Comparison of ENCODE assay signal across 7 mouse cellular contexts in the genomic region with DNA sequence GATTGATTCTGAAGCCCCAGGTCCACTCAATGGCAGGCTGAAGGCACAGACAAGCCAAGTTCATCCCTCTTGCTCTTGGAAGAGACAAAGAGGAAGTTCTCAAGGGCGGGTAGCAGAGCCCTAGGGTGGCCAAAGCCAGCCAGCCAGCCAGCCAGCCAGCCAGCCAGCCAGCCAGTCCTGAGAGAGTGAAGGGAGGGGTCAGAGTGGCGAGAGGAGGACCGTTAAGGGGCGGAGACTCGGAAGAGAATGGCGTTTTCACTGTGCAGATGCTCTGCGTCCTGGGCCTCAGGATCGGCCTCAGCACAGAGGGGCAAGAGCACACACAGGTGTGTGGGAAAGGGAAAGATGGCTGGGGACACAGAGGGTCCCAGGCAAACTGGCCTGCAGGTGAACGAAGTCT. TPM values are rescaled to one million over a fixed set of nuclear protein-coding genes. Genes with fewer than 3 reads are reported as not detected.
DNase-seq lines count a peak whose midpoint lies in the region; ATAC-seq and TF ChIP-seq lines count a peak whose summit lies in the region.

No protein-coding gene starts in this region.

- TF ChIP-seq POLR2A in spleen, adult 2 months (IDR thresholded peaks at IDR 0.05; ENCODE audit: low read depth, low read length) = no peak; the same call in 1 of the 2 replicates

- H3K4me3 ChIP-seq in G1E (ENCODE audit: low read depth, low read length) = peak overlapping the region; percentile 64; the same call in 1 of the 2 replicates
- peak overlapping the region; percentile 99 for H3K4me3 ChIP-seq in megakaryocyte, embryonic 14.5 days (replicated peaks)
- peak overlapping the region; percentile 93 for H3K4me3 ChIP-seq in spleen, adult 2 months (ENCODE audit: extremely low read depth, insufficient read depth, insufficient read length)

- peaks cover 44% of the 10 kb centered on the region for H3K4me1 ChIP-seq in G1E (ENCODE audit: insufficient read depth, low read depth, low read length)
- H3K4me1 ChIP-seq in megakaryocyte, embryonic 14.5 days = peaks cover 80% of the 10 kb centered on the region
- H3K4me1 ChIP-seq in spleen, adult 2 months (ENCODE audit: control insufficient read depth, insufficient read depth, insufficient read length) = peaks cover 17% of the 10 kb centered on the region; the same call in 1 of the 2 replicates

- no peak for TF ChIP-seq CTCF in G1E (IDR thresholded peaks at IDR 0.05; ENCODE audit: low read depth, low read length)
- no peak for TF ChIP-seq CTCF in spleen, adult 2 months (IDR thresholded peaks at IDR 0.05; ENCODE audit: extremely low read depth, insufficient read depth, insufficient read length, insufficient replicate concordance)

- peak overlapping the region; percentile 95 for H3K27ac ChIP-seq in spleen, adult 2 months (ENCODE audit: insufficient read depth, low read length)

- DNase-seq in G1E (ENCODE audit: low spot score) = peak; percentile 43
- DNase-seq in adrenal gland, postnatal 36 days = peak; percentile 77 to 83
- peak; percentile 68 to 71 for DNase-seq in heart, postnatal 10 days
- DNase-seq in kidney, postnatal 36 days = peak; percentile 69 to 75
- DNase-seq in spleen, adult 2 months (ENCODE audit: low read depth in 1 of 2, low spot score in 2 of 2) = peak in 1 of 2 experiments; percentile 74

- H3K27me3 ChIP-seq in G1E (ENCODE audit: insufficient read depth, low read length) = no peaks in the 10 kb centered on the region
- H3K27me3 ChIP-seq in megakaryocyte, embryonic 14.5 days (replicated peaks) = no peaks in the 10 kb centered on the region
- no peaks in the 10 kb centered on the region for H3K27me3 ChIP-seq in spleen, adult 2 months (ENCODE audit: control insufficient read depth, insufficient read depth, low read length)

- peak; percentile 60 for ATAC-seq in G1E (ENCODE audit: extremely low read depth, insufficient number of reproducible peaks, low FRiP score, poor library complexity, severe bottlenecking)
- ATAC-seq in erythroblast, adult 5-6 weeks (replicated peaks; ENCODE audit: low FRiP score, poor library complexity, severe bottlenecking) = peak; percentile 83

- WGBS in spleen, adult 2 months = 2% methylated on average over 9 of the region's 9 CpGs

- intact Hi-C loops in heart, postnatal 10 days (cut with DNase I) = no loop called here

- H3K9me3 ChIP-seq in G1E (replicated peaks) = peaks cover 45% of the 10 kb centered on the region
- no peaks in the 10 kb centered on the region for H3K9me3 ChIP-seq in megakaryocyte, embryonic 14.5 days

- peaks cover 35% of the 10 kb centered on the region for H3K36me3 ChIP-seq in G1E (replicated peaks)
- H3K36me3 ChIP-seq in megakaryocyte, embryonic 14.5 days (replicated peaks; ENCODE audit: low read length) = peaks cover 42% of the 10 kb centered on the region
- peaks cover under 1% of the 10 kb centered on the region for H3K36me3 ChIP-seq in spleen, adult 2 months (ENCODE audit: control insufficient read depth, insufficient read depth, low read length)

RNA-seq across cellular contexts. Expression of gene Gramd1a, which starts 6.9 kb away (rescaled TPM):
- total RNA-seq in G1E (2014; fragmentation: Nextera tagmentation) = 38.4 and 52.7 TPM in 2 replicates
- 19.2 and 19.4 TPM in 2 replicates for total RNA-seq in G1E (2017)
- 56.7 and 65.4 TPM in 2 replicates for polyA plus RNA-seq in G1E (2012)
- total RNA-seq in adrenal gland, postnatal 36 days (2021) = 10 to 100 TPM; 36.7 to 59.1 TPM
- total RNA-seq in erythroblast, adult 5-6 weeks (2015; ENCODE audit: low replicate concordance) = 20.9 and 27.9 TPM in 2 replicates
- total RNA-seq in erythroblast, adult 5-6 weeks (2017; ENCODE audit: low replicate concordance) = 4.9 and 6.2 TPM in 2 replicates
- 10 to 100 TPM; 25.6 to 31.4 TPM for total RNA-seq in heart, postnatal 10 days (2021)
- polyA plus RNA-seq in megakaryocyte, embryonic 14.5 days (2012; ENCODE audit: insufficient read depth, low replicate concordance) = 122 and 287 TPM in 2 replicates
- 325 and 338 TPM in 2 replicates for polyA plus RNA-seq in spleen, adult 2 months (2012; rRNA removed)

RNA-seq across cellular contexts. Expression of gene Scn1b, which starts 22.0 kb away (rescaled TPM):
- total RNA-seq in G1E (2014; fragmentation: Nextera tagmentation) (not detected in 2 replicates), G1E (2017) (not detected in 2 replicates)
- polyA plus RNA-seq in G1E (2012) = not detected in 2 replicates
- total RNA-seq in adrenal gland, postnatal 36 days (2021) = 10 to 100 TPM; 16.5 to 16.7 TPM
- total RNA-seq in erythroblast, adult 5-6 weeks (2015; ENCODE audit: low replicate concordance) = 1.2 TPM in 1 of 2 replicates, not detected in the other
- 1.2 TPM in 1 of 2 replicates, not detected in the other for total RNA-seq in erythroblast, adult 5-6 weeks (2017; ENCODE audit: low replicate concordance)
- 10 to 100 TPM; 13.2 to 13.9 TPM for total RNA-seq in heart, postnatal 10 days (2021)
- 8.8 and 28.4 TPM in 2 replicates for polyA plus RNA-seq in megakaryocyte, embryonic 14.5 days (2012; ENCODE audit: insufficient read depth, low replicate concordance)
- 41.6 and 48.4 TPM in 2 replicates for polyA plus RNA-seq in spleen, adult 2 months (2012; rRNA removed)

RNA-seq across cellular contexts. Expression of gene Hpn, which starts 33.7 kb away (rescaled TPM):
- total RNA-seq in G1E (2014; fragmentation: Nextera tagmentation) (not detected in 2 replicates), G1E (2017) (0.87 TPM in 1 of 2 replicates, not detected in the other)
- polyA plus RNA-seq in G1E (2012) = not detected in 2 replicates
- under 1 TPM; 0.66 to 0.93 TPM for total RNA-seq in adrenal gland, postnatal 36 days (2021)
- 4.0 and 10.0 TPM in 2 replicates for total RNA-seq in erythroblast, adult 5-6 weeks (2015; ENCODE audit: low replicate concordance)
- total RNA-seq in erythroblast, adult 5-6 weeks (2017; ENCODE audit: low replicate concordance) = 0.77 and 6.7 TPM in 2 replicates
- total RNA-seq in heart, postnatal 10 days (2021) = 1 to 10 TPM; 2.5 to 3.0 TPM
- polyA plus RNA-seq in megakaryocyte, embryonic 14.5 days (2012; ENCODE audit: insufficient read depth, low replicate concordance) = 1.8 TPM in 1 of 2 replicates, not detected in the other
- 22.1 and 26.8 TPM in 2 replicates for polyA plus RNA-seq in spleen, adult 2 months (2012; rRNA removed)

Comparison
In these comparisons a context has a peak if more than half of its experiments do, and no peak if none do; other contexts are left out.
1. RNA of gene Scn1b, which starts 22.0 kb away (total RNA-seq): 16.5 to 16.7 TPM in adrenal gland, postnatal 36 days and 13.2 to 13.9 TPM in heart, postnatal 10 days; 1.2 TPM in erythroblast, adult 5-6 weeks and not detected in G1E; every median in the first group is over 4 times any median in the second.
2. Peak in every context shown above with its lines, with median percentiles within 50 percentile points of each other: H3K4me3 ChIP-seq.